Mouse (Mus musculus): ENCODE results near the gene Os9. TPM values are rescaled to one million over a fixed set of nuclear protein-coding genes. Genes with fewer than 3 reads are reported as not detected.
A peak's percentile ranks its signal among the peaks of the same experiment; 100 is the strongest.

The Os9 gene
- polyA plus RNA-seq, 1 experiment from 2014 or later = 76.5 TPM

GRCm38 (mm10) chr10:127059174-127059967 lies 61.6 kb downstream of the Os9 start:
- H3K4me3 ChIP-seq = peak overlapping the region; percentile 87
- H3K27me3 ChIP-seq = peaks cover 31% of the 10 kb centered on the region
- peaks cover 27% of the 10 kb centered on the region for H3K36me3 ChIP-seq
- H3K4me2 ChIP-seq = peak overlapping the region; percentile 94
- H3K4me1 ChIP-seq = peaks cover 23% of the 10 kb centered on the region
- no peaks in the 10 kb centered on the region for H3K9me3 ChIP-seq
- WGBS = 0% methylated on average over 46 of the region's 92 CpGs
- H3K27ac ChIP-seq = peak overlapping the region; percentile 57
- ATAC-seq (ENCODE audit: insufficient number of reproducible peaks, insufficient read depth, low FRiP score, low TSS enrichment, low read depth) = no peak
- H3K9ac ChIP-seq = peak overlapping the region; percentile 88

DNA sequence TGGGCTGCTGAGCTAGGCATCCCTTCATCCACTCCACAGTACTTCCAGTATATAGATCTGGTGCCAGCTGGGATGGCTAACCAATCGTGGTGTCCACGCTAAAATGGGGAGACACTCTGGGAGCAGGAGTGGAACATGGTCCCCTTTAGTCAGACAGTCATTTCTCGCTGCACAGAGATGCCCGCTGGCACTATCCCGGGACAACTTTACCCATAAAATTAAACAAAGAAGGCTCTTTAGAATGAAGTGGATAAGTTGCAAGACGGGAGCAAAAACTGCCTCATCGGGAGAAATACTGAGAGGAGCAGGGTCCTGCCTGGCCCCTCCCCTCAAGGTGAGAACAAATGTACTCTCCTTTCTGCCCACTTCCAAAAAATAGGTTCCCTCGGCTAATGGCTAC lies 62.2 kb downstream of the Os9 start:
- Histone ChIP-seq H3K27me3 (peaks cover 34% of the 10 kb centered on the region), H3K4me2 (peak overlapping the region; percentile 94), H3K36me3 (peaks cover 32% of the 10 kb centered on the region), H3K27ac (no peak overlapping the region), H3K4me3 (peak overlapping the region; percentile 87), H3K9ac (peak overlapping the region; percentile 88), H3K4me1 (peaks cover 23% of the 10 kb centered on the region), H3K9me3 (no peaks in the 10 kb centered on the region)
- WGBS = 8% methylated on average over 8 of the region's 8 CpGs
- no peak for ATAC-seq (ENCODE audit: insufficient number of reproducible peaks, insufficient read depth, low FRiP score, low TSS enrichment, low read depth)

DNA sequence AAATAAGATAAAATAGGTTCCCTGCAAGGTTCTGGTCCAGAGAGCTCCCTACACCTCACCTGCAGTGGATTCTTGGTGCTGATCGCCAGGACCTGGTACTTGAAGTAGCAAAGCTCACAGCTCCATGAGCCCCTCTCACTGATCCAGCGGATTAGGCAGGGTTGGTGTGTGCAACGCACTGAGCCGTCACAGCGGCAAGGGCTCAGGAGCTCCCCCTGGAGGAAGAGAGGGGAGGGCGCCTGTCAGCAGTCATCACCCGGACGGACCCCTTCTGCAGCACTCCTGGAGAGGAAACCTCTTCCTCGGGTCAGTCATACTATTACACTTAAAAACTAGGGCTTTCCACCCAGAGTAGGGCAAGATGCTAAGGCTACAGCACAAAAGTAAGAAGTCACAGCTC lies 62.8 kb downstream of the Os9 start:
- Histone ChIP-seq H3K4me3 (peak overlapping the region; percentile 87), H3K27ac (no peak overlapping the region), H3K36me3 (peaks cover 32% of the 10 kb centered on the region), H3K27me3 (peaks cover 36% of the 10 kb centered on the region), H3K9me3 (no peaks in the 10 kb centered on the region), H3K4me2 (peak overlapping the region; percentile 94), H3K9ac (peak overlapping the region; percentile 88; the same call in 1 of the 2 replicates), H3K4me1 (peaks cover 23% of the 10 kb centered on the region)
- 2% methylated on average over 9 of the region's 9 CpGs for WGBS
- ATAC-seq (ENCODE audit: insufficient number of reproducible peaks, insufficient read depth, low FRiP score, low TSS enrichment, low read depth) = no peak

- H3K4me2 ChIP-seq = no peak overlapping the region
- H3K27ac ChIP-seq = no peak overlapping the region
- WGBS = 80% methylated on average over 20 of the region's 20 CpGs
- peaks cover 47% of the 10 kb centered on the region for H3K27me3 ChIP-seq
- H3K9me3 ChIP-seq = no peaks in the 10 kb centered on the region
- H3K4me1 ChIP-seq = peaks cover 23% of the 10 kb centered on the region
- H3K4me3 ChIP-seq = no peak overlapping the region
- no peak overlapping the region for H3K9ac ChIP-seq
- ATAC-seq (ENCODE audit: insufficient number of reproducible peaks, insufficient read depth, low FRiP score, low TSS enrichment, low read depth) = no peak
- peaks cover 32% of the 10 kb centered on the region for H3K36me3 ChIP-seq
Observed at GRCm38 (mm10) chr10:127056490-127056889, 64.4 kb downstream of the Os9 start.

DNA sequence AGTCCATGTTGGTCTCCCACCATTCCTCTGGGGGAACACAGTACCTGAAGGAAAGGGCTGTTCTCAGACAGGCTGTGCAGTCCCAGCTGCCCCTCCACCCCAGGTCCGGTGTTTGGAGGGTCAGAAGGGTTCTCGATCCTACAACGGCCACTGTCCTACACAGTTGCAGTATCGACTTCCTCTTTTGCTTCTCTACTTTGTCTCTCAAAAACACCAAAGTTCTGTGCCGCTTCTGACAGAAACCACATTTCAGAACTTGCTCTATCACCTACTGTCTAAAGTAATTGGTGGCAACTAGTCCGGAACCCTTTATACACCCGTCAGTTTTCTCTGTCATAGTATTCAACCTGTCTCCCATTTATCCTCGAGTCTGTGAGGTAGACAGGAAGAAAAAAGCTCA lies 65.5 kb downstream of the Os9 start:
- Histone ChIP-seq H3K9me3 (no peaks in the 10 kb centered on the region), H3K4me1 (peaks cover 20% of the 10 kb centered on the region), H3K36me3 (peaks cover 32% of the 10 kb centered on the region), H3K27ac (no peak overlapping the region), H3K4me3 (no peak overlapping the region), H3K27me3 (peaks cover 47% of the 10 kb centered on the region), H3K9ac (no peak overlapping the region), H3K4me2 (no peak overlapping the region)
- 84% methylated on average over 8 of the region's 8 CpGs for WGBS
- no peak for ATAC-seq (ENCODE audit: insufficient number of reproducible peaks, insufficient read depth, low FRiP score, low TSS enrichment, low read depth)

DNA sequence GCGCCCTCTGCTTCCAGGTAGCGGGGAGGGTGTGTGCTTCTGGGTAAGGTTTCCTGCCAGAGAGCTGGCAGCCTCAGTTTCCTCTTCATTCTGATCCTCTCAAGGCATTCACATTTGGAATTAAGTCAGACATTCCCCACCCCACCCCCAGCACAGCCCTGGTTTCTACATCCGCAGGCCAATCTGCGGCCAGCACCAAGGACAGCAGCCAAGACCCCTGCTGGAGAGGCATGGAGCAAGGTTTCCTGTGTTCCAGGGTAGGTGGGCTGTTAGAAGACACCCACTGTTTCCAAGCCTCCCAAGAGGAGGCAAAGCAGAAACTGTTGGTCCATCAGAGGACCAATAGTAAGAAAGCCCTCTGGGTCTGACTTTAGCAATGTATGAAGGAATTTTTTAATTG lies 66.3 kb downstream of the Os9 start:
- peaks cover 21% of the 10 kb centered on the region for H3K4me1 ChIP-seq
- 61% methylated on average over 4 of the region's 4 CpGs for WGBS
- no peak for ATAC-seq (ENCODE audit: insufficient number of reproducible peaks, insufficient read depth, low FRiP score, low TSS enrichment, low read depth)
- H3K9me3 ChIP-seq = no peaks in the 10 kb centered on the region
- no peak overlapping the region for H3K27ac ChIP-seq
- H3K4me3 ChIP-seq = no peak overlapping the region
- H3K27me3 ChIP-seq = peaks cover 49% of the 10 kb centered on the region
- no peak overlapping the region for H3K4me2 ChIP-seq
- H3K36me3 ChIP-seq = peaks cover 32% of the 10 kb centered on the region
- H3K9ac ChIP-seq = no peak overlapping the region

DNA sequence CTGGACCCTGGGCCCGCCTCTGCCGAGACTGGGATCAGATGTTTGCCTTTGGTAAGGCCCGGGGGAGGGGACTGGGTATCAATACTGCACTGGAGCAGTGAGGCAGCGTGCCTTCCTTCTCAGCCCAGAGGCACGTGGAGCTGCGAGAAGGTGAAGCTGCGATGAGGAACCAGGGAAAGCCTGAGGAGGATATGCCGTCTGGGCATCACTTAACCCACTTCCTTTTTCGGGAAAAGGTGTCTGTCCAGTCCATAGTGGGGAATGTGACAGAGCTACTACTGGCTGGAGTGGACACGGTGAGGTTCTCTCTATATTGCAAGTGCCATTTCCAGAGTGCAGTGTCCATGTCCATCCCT lies 70.8 kb downstream of the Os9 start:
- peaks cover 63% of the 10 kb centered on the region for H3K27me3 ChIP-seq
- WGBS = 14% methylated on average over 10 of the region's 10 CpGs
- H3K9me3 ChIP-seq = no peaks in the 10 kb centered on the region

DNA sequence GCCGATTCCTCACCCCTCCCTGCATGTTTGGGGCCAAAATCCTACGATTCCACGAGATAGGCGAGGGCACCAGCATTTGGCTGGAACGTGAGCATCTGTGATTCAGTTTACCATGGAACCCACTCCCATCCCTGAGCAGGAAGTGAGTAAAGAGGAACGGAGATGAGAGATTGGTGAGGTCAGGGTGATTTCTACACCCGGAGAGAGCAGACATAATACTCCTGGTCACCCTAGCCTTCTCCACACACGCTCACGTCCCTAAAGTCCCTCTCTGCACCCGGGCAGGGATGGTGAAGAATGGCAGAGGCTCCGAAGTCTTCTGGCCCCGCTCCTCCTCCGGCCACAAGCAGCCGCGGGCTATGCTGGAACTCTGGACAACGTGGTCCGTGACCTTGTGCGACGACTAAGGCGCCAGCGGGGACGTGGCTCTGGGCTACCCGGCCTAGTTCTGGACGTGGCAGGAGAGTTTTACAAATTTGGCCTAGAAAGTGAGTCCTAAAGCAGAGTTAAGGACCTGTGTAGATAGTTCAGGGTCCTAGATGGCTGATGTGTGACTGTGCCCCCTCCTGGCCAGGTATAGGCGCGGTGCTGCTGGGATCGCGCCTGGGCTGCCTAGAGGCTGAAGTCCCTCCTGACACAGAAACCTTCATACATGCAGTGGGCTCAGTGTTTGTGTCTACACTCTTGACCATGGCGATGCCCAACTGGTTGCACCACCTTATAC lies 71.4 kb downstream of the Os9 start:
- Histone ChIP-seq H3K9ac (no peak overlapping the region; the same call in 1 of the 2 replicates), H3K27me3 (peaks cover 63% of the 10 kb centered on the region), H3K4me3 (peak overlapping the region; percentile 16), H3K4me2 (peak overlapping the region; percentile 35), H3K4me1 (peaks cover 11% of the 10 kb centered on the region; the same call in 1 of the 2 replicates), H3K36me3 (peaks cover 30% of the 10 kb centered on the region), H3K27ac (no peak overlapping the region), H3K9me3 (no peaks in the 10 kb centered on the region)
- 3% methylated on average over 29 of the region's 29 CpGs for WGBS
- no peak for ATAC-seq (ENCODE audit: insufficient number of reproducible peaks, insufficient read depth, low FRiP score, low TSS enrichment, low read depth)

More for the DNA sequence above, 70.8 kb downstream of the Os9 start:
- no peak overlapping the region for H3K27ac ChIP-seq
- peak overlapping the region; percentile 16; the same call in 1 of the 2 replicates for H3K4me3 ChIP-seq
- H3K36me3 ChIP-seq = peaks cover 27% of the 10 kb centered on the region
- ATAC-seq (ENCODE audit: insufficient number of reproducible peaks, insufficient read depth, low FRiP score, low TSS enrichment, low read depth) = no peak
- peaks cover 11% of the 10 kb centered on the region; the same call in 1 of the 2 replicates for H3K4me1 ChIP-seq
- H3K9ac ChIP-seq = no peak overlapping the region; the same call in 1 of the 2 replicates
- H3K4me2 ChIP-seq = 0 out of 2 replicates have a peak overlapping the region, but pooled peaks have one; percentile 35

DNA sequence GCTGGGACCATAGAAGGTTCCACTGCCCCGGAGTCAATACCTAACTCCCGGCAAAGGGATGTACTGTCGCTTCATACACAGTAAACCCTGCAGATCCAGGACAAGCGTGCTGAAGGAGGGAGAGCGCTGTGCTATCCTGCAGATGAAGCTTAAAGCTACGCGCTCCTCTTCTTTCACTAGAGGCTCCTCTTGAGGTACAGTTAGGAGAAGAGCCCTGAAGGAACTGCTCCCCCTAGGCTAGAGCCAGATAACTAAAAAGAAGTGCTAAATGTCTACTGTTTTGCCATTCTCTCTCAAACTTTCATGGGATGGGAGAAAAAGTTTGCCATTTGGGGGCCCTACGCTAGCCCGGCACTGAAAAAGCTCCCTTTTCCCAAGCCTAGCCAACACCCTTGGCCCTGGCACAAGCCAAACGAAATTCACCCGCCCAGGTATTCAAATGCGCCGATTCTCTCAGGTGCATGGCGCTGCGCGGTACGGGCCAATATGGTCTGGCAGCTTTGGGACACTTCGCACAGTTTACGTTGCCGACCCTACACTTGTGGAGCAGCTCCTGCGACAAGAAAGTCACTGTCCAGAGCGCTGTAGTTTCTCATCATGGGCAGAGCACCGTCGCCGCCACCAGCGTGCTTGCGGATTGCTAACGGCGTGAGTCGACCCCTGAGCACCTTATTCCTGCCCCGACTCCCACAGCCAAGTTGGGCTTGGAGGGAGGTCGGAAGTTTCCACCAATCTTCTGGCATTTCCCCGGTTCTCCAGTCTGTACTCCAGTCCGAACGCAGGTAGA lies 72.1 kb downstream of the Os9 start:
- no peak for ATAC-seq (ENCODE audit: insufficient number of reproducible peaks, insufficient read depth, low FRiP score, low TSS enrichment, low read depth)
- WGBS = 4% methylated on average over 35 of the region's 35 CpGs
- Histone ChIP-seq H3K9me3 (no peaks in the 10 kb centered on the region), H3K27me3 (peaks cover 61% of the 10 kb centered on the region), H3K4me1 (peaks cover 11% of the 10 kb centered on the region; the same call in 1 of the 2 replicates), H3K36me3 (peaks cover 28% of the 10 kb centered on the region), H3K9ac (peak overlapping the region; percentile 11; the same call in 1 of the 2 replicates), H3K4me3 (peak overlapping the region; percentile 16), H3K4me2 (peak overlapping the region; percentile 35), H3K27ac (no peak overlapping the region)

DNA sequence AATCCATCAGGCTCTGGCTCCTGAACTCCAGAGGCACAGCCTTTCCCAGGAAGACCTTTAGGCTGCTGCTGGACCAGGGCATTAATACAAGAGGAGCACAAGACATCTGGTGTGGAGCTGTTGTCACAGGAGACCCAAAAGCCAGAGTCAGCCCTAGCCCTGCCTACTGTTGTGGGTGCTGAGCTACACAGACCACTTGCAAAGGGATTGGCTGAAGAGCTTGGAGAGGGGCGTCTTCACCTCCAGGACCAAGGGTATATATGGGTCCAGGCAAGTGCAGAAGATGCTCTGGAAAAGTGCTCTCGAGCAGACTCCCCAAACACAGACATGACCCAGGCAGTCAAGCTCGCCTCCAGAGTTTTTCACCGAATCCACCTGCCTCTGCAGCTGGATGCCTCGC lies 73.0 kb downstream of the Os9 start, which contains the start of gene Cyp27b1:
Gene Cyp27b1, plus strand, starts transcription at position 297 of the 400 bp plus-strand sequence.
- Histone ChIP-seq H3K4me3 (peak within 1 kb of the TSS; percentile 16), H3K9ac (peak within 1 kb of the TSS; percentile 11; the same call in 1 of the 2 replicates), H3K36me3 (peaks cover 35% of the 10 kb centered on the region), H3K27ac (no peak within 1 kb of the TSS), H3K4me1 (peaks cover 15% of the 10 kb centered on the region), H3K4me2 (peak within 1 kb of the TSS; percentile 35), H3K27me3 (peaks cover 58% of the 10 kb centered on the region), H3K9me3 (no peaks in the 10 kb centered on the region)
- ATAC-seq (ENCODE audit: insufficient number of reproducible peaks, insufficient read depth, low FRiP score, low TSS enrichment, low read depth) = no peak
- WGBS = 20% methylated on average over 5 of the region's 5 CpGs

Data from embryonic facial prominence, embryonic 13.5 days (tissue).